Mouse (Mus musculus) megakaryocyte progenitor cell, adult 5-6 weeks (primary cell): ENCODE results near the gene Gucy2c. TPM values are rescaled to one million over a fixed set of nuclear protein-coding genes. Genes with fewer than 3 reads are reported as not detected.
A peak's percentile ranks its signal among the peaks of the same experiment; 100 is the strongest.

Experiments
- ATAC-seq: replicated peaks from 2 replicates; pipeline ENCODE4 v1.8.0; 2016; ENCODE audit warnings: mild to moderate bottlenecking, moderate TSS enrichment, inconsistent platforms; ENCODE audit not compliant: poor library complexity
- total RNA-seq, 2 experiments: library from RNA; stranded (forward) in 1 of 2; stranded (reverse) in 1 of 2; fragments of 157-497, 149-512 nt in 1 of 2; fragments of 200-1000 nt in 1 of 2; gene quantifications; 2 replicates each; pipeline versions ENCODE4 v1.2.3 to v1.2.4; 2015 to 2017

Gucy2c gene
- total RNA-seq, 2 experiments from 2014 or later, result not detected

DNA sequence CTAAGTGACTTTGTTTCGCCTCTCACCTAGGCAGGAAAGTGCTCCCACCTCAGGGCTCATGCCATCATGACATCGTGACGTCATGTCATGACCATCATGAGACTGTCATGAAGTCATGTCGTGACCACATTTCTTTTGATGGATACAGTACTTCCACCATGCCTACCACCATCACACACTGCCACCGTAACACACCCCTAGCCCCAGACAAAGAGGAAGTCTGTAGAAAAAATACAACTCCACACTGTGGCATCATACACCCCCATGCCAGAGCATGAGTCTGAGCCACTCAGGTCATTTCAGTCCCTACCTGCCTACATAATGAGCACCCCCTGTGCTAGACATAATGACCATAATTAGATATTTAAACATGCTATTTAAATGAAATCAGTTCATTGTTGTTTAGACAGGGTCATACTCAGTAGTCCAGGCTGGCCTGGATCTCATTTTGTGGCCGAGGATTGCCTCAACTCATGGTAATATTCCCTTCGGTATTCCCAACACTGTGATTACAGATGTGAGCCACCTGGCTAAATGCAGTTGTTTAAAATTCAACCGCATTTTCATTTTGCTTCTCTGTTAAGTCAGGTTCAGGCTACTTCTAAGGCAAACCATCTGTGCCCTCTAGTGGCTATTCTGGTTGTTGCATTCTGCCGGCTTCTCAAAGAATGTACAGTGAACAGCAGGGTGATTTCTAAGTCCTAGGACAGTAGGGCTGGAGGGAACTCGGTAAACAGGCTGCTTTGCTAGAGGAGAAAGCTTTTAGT is 39.0 kb downstream of the Gucy2c start:
- peak; percentile 92 for ATAC-seq

DNA sequence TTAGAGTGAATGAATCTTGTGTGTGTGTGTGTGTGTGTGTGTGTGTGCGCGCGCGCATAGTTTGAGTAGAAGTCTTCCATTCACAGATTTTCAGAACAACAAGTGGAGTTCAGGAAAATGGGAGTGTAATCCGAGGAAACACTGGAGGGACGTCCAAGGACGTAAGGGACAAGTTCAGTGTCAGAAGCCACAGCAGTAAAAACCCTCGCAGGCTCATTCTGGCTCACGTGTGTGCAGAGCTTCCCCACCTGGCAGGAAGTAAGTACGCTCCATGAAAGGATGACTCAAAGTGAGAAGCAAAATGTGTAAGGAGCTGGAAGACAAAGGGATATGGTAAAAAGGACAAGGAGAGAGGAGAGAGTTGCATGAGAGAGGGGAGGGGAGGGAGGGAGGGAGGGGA is 40.3 kb downstream of the Gucy2c start:
- no peak for ATAC-seq

DNA sequence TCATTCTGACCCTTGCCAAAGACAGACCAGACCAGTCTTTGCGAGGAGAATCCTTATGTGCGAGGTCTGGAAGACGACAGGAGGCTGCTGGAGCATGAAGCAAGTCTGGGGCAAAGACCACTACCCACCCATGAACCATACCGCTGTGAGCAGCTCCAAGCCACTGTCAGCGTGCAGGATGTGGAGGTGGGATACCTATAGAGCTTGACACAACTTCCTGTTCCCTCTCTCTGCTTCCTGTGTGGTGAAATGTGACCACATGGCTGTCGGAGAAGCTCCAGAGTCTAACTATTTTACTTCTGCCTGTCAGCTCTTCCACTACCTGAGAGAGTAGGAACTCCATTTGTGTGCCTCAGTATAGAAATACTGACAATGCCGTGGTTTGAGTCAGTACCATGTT is 45.8 kb downstream of the Gucy2c start:
- ATAC-seq, result peak; percentile 91

DNA sequence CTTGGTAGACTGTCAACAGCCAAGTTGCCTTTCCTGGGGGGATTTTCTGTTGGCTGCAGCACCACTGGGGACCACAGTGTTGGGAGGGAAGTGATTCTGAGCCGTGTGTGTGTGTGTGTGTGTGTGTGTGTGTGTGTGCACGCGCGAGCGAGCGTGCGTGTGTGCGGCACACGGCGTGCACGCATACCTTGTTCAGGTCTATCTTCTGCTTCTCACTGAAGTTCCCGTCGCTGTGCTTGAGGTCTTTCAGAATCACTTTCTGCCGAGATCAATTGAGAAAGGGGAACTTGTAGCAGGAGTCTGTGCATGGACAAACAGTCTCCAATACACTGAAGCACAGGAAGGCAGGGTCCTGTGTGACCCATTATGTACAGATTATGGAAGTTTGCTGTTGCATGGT is 53.4 kb downstream of the Gucy2c start:
- peak; percentile 88 for ATAC-seq

DNA sequence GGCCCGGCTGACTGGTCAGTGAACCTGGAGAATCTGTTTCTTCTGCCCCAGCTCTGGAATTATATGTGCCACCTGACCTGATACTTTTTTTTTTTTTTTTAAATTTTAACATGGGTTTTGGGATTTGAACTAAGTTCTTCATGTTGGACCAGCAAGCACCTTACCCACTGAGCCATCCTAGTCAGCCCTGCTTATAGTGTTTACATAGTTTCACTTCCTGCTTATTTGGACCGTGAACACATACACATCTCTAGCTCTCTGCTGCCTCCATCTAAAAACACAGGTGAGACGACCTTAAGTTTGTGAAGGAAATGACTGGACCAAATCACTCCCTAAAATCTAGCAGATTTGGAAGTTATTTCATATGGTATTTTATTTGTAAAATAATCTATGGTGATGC is 58.4 kb downstream of the Gucy2c start:
- ATAC-seq, result no peak

DNA sequence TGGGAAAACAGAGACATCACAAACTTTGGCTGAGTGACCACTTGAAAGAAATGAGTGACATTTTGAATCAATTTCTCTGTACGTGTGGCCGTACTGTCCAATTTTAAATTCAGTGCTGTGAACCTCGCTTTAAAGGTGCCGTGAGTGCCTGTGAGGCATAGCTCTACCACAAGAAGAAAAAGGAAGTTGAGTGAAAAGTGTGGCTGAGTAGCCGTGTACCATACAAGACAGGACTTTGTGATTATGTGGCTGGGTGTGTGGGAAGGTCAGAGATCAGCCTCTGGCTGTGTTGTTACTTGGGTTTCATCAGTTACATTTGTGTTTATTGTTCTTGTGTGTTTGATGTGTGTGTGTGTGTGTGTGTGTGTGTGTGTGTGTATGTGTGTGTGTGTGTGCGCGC is 59.0 kb downstream of the Gucy2c start:
- peak; percentile 54 for ATAC-seq

DNA sequence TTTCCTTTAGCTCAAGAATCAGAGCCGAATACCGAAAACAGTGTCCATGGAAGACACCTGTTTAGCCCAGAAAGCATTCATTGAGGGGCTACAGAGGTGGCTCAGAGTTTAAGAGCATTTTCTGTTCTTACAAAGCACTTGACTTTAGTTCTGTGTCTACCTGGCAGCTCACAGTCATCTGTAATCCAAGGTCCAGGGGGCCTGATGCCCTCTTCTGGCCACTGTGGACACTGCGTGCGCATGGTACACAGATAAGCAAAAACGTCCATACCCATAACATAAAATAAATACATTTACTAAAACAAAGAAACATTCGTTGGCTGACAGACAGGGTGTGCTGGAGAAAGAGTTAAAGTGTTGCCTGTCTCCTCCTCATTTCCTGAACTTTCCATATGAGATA is 59.6 kb downstream of the Gucy2c start:
- ATAC-seq, result peak; percentile 84

DNA sequence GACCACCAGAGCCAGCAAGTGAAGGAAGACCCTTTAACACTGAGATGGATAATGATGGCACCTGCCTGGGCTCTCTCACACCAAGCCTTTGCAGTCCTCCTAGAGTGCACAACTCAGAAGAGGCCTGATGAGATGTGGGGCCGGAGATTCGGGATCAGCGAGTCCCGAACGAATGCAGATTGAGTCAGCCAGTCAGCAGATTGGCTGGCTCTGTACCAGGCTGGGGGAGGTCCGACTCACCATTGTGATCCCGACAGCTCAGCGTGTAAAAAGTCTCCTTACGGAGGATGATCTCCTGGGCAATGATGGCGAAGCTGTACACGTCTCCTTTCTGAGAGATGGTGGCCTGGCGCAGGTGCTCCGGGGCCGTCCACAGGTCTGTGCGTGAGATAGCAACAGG is 61.1 kb downstream of the Gucy2c start:
- ATAC-seq, result no peak

DNA sequence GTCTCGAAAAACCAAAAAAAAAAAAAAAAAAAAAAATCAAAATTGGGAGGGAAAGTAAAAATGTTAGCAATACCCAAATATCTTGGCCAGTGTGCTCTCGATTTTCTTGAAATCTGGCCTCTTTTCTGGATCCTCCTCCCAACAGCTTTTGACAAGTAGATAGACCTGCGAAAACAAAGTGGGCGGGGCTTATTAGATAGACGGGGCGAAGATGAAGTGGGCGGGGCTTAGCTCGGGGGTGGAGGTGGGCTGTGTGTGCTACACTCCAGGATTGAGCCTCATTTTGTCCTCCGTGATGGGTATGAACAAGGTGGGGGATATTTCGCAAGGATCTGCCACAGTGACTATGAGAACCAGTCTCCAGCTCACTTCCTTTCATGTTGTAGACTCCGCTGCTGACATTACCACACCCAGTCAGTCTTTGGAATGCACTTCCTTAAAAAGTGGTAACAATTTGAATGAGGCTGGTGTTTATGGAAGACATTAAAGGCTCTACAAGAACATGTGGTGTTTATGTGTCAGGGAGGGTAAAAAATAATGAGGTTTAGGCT is 65.6 kb downstream of the Gucy2c start:
- peak; percentile 90 for ATAC-seq

DNA sequence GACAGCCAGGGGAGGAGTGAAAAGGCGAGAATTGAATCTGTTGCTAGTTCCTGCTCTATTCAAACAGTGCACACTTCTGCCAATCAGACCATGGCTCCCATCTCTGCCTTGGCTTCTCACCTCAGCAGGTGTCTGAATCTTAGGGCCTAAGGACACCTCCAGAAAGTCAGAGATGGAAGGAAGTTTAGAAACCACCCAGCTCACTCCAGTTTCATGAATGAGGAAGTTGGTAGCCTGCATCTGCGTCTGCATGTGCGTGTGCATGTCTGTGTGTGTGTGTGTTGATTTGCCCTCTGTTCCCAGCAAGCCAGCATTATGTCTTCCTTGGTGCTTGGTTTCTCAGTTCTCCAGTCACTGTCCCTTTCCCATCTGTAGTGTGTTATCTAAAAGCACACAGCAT is 67.5 kb downstream of the Gucy2c start:
- ATAC-seq, result peak; percentile 73

DNA sequence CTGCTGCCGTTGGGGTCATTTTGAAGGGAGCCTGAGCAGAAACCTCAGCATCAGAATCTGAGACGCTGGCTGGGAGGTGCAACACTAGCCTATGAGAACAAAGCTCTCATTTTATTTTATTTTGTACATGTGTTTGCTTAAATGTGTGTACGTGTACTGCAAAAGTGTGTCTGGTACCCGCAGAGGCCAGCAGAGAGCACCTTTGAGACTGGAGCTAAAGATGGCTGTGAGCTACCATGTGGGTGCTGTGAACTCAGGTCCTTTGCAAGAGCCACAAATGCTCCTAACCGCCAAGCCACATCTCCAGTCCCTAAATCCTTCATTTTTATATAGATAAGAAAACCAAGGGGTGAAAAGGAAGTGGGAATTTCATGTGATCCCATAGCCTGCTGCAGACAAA is 71.2 kb downstream of the Gucy2c start:
- ATAC-seq, result no peak

DNA sequence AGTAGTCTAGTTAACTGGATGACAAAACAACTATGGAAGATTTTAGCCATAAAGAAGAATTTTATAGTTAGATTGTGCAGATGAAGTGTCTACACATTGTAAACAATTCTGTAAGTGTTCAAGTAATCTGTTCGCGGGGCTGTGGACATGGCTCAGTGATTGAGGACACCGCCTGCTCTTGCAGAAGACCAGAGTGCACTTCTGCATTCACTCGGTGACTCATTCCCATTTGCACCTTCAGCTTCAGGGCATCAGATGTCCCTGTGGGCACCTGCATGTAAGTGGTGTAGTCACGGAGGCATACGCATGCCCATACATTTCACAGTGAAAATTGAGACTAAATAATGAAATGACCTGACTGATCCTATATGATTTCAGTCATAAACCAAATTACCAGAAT is 73.0 kb downstream of the Gucy2c start:
- ATAC-seq, result no peak

DNA sequence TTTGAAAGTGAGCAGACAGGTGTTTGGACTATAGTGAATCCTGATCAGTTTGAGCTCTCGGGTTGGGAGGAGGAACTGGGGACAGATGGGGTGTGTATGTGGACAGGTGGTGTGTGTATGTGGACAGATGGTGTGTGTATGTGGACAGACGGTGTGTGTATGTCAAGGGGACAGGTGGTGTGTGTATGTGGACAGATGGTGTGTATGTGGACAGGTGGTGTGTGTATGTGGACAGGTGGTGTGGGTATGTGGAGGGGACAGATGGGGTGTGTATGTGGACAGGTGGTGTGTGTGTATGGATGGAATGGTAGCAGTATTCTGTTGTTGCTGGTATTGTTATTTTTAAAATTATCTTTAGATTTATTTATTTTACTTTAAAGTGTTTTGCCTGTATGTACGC is 79.7 kb downstream of the Gucy2c start:
- ATAC-seq, result no peak

DNA sequence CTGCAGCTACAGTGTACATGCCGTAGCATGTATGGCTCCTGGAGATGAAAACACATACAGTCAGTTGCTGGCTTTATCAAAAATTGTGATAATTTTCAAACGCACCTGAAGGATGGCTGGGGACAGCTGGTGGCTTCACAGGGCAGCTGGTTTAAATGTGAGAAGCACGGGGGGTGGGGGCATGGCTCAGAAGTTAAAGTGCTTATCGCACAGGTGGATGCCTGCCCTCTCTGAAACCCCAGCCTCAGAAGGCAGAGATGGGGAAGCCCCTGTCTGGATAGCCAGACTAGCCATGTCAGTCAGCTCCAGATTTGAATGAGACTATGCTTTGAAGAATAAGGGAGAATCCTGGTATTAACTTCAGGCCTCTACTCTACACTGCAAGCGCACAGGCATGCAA is 80.4 kb downstream of the Gucy2c start:
- ATAC-seq, result no peak

DNA sequence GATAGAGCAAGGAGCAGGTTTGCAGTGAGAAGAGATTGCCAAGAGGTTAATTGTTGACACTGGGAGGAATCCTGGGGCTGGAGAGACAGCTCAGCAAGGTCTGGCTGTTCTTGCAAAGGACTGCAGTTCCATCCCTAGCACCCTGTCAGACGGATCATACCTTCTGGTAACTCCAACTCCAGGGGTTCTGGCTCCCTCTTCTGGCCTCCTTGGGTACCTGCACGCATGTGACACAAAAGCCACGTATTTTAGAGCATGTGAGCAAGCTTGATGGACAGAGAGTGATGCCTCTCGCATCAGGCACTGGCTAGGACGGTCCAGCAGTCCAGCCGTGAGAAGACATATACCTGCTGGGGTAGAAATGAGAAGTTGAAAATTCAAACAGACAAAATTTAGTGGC is 90.3 kb downstream of the Gucy2c start:
- no peak for ATAC-seq

DNA sequence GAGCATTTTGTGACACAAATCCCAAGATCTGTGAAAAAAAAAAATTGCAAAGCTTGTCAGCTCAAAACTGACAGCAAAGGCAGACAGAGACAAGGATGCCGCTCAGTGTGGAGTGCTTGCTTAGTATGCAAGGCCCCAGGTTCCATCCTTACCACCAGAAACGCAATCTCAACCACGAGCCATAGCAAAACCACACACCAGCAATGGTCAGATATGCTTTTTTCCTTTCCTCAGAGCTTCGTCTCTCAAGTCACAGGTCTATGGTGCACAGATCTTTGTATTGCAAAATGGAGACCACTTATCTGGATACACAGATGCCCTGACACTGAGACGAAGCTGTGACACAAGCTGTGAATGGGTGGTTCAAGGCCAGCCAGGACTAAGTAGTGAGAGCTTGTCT is 91.0 kb downstream of the Gucy2c start:
- peak; percentile 21 for ATAC-seq

DNA sequence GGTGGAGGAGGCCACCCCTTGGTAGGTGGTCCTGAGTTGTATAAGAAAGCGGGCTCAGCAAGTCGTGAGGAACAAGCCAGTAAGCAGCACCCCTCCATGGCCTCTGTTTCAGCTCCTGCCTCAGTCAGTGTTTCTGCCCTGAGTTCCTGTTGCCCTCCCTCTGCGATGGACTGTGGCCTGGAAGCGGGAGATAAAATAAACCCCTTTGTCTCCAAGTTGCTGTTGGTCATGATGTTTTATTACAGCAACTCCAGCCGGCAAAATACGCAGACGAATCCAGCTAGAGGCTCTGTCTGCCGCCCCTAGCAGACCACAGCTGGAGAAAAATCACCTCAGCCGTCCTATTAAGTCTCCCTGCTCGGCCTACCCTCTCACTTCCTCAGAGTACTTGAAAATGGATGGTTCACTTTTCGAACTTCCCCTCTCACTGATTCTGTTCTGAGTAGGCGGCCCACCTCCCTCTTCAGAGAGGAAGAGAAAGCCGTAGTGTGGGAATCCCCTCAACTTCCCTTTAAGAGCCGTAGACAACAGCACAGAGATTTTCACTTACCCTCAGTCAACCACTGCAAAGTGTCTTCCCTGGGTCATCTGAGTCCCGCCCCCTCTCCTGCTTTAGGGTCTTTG is 91.7 kb downstream of the Gucy2c start:
- ATAC-seq, result peak; percentile 96

DNA sequence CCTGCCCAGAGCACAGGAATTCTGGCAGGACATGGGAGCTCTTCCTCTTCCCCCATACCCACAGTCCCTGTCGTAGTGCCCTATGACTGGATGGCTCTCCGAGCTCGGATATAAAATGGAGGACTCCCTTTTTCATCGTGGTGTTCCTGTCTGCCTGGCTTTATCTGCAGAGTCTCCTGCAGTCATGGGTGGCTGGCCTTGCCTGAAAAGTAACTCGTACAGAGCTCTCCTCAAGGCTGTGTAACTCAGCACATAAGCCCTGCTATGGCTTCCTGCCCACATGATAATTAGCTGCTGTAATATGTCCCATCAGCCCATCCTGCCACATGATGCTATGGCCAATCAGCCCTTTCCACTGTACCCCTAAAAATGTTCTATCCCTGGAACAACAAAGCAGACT is 96.1 kb downstream of the Gucy2c start:
- ATAC-seq, result no peak

DNA sequence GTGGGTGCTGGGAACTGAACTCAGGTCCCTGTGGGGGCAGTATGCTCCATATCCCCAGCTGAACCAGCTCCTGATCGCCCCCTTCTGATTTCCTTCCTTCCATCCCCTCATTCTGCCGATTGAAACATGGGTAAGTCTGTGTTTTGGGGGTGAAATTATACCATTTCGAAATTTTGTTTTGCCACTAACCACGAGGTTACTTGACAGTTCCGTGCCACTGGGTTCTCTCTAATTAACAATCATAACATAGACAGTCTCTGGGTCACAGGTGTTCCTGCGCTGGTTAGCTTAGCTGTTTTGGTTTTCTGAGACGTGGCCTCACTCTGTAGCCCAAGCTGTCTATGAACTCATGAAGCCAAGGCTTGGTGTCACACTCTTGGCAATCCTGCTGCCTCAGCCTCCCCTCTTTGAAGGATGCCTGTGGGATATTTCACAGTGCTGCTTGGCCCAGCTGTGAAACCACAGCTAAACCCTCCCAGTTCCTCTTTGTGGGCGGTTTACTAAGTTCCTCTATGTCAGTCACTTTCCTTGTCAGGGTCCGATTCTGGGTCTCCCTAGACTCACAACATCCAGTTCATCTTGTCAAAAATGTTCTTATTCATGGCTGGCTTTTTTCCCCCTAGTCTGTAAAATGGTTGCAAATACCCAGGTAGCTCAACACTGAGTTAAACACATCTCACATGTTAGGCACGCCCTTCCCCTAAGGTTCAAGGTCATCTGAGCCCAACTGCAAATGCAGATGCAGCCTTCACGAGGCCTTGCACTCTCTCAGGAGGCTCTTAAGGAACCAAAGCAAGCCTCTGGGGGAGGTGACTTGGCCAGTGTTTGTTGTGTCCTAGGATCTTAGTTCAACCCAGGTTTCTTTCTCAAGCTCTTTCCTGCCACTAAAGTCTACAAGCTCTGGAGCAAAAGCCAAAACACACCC is 97.9 kb downstream of the Gucy2c start:
- peak; percentile 97 for ATAC-seq

DNA sequence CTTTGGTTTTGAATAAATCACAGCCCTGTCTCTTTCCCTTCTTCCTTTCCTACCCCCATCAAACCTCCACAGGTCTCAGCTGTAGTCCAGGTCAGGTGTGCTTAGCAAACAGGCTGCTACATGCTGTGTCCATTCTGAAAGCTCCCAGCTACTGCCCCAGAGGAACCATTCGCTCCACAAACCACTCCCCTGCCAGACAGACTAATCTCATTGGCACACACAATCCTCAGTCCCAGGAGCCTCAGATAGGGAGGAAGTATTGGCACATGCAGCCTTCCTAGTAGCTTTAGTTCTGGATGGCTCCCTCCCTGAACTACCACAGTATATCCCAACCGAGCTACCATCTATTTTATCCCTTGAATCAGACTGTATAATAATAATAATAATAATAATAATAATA is 102.2 kb downstream of the Gucy2c start:
- ATAC-seq, result no peak

DNA sequence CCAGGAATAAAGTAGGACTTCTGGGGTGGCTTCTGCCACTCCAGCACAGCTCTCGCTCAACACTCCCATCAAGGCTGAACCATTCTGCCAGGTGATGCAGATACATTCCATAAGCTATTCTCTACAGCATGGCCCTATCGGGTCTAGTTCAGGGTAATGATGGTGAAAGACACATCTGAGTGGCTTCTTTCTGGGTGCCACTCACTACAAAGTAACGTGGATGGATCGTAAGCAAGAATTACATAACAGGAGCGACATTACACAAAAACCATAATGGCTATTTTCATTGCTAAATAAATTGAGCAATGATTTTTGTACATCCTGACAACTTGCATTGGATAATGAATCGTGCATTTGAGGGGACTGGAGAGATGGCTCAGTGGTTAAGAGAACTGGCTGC is 106.6 kb downstream of the Gucy2c start:
- peak; percentile 62 for ATAC-seq
